Mouse (Mus musculus) layer of hippocampus, adult 11-12 months (tissue): ENCODE measurements around the gene Pcbp3.
"Not testable (repeated sequence)": the region's sequence is repeated elsewhere in the genome, so short reads cannot be mapped to it uniquely, and the experiment has no call there.

Experiments
- DNase-seq: peaks from one replicate; pipeline ENCODE4 v3.0.0; 2022; ENCODE audit warnings: low spot score

The Pcbp3 gene

DNA sequence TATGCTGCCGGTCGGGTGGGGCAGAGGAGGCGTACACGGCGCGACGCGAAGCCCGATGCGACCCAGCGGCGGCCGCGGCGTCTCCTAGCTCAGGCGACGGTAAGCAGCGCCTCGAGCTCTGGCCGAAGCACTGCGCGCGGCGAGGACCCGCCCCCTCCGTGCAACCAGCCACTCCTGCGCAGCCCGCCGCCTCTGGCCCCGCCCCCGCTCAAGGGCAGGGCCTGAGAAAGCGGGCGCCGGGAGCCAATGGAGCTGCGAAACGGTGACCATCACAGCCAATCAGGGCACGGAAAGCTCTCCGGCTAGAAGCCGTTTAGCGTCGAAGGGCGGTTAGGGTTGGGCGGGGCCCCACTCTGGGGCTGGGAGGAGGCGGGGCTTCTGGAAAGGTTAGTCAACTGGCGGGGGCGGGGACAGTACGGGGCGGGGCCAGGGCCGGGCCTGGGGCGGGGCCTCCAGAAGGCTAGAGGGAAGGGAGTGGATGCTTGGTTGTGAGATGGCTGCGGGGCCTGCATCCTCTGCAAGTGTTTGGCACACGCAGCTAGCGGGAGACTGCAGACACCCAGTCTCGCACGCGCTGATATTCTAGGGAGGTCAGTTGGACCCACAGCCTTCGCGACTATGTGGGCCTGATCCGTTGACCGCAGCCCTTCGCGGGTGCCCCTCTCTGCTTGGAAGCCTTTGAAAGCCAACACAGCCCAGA is at the start of gene Pcbp3:
Pcbp3 (minus strand) TSS at position 98 of the 700 bp plus-strand sequence.
- peak; percentile 98 for DNase-seq

DNA sequence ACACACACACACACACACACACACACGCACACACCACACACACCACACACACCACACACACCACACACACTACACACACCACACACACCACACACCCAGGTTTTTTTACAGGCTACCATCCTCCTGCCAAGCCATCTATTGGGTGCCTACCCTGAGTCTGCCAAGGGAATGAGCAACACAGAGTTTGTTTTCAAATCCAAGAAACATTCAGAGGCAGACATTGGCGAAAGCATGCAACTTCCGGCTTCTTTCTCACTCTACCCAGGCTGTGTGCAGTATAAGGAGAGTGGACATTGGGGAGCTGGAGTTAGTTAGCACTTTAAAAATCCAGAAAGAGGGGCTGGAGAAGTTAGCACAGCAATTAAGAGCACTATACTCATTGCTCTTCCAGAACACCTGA is 47.0 kb upstream of the Pcbp3 start:
- no peak for DNase-seq

DNA sequence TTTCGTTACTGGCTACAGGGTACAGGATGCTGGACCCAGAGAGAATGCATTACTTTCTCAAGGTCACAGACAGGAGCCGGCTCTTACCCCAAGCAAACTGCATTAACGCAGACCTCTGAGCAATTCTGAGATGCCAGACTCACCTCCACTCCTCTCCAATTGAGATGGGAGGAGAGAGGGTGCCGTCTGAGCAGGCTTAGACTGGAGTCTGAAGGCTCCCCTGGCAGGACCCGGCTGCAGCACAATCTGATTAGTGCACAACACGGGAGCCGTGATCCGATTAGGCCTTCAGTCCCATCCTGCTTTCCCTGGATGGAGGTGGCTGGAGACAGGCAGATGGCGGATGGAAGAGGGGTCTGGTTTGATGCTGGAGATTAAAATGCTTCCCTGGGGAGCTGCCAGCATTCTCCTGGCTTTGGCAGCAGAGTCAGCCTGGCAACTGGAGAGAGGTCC is 46.4 kb upstream of the Pcbp3 start:
- peak; percentile 73 for DNase-seq

DNA sequence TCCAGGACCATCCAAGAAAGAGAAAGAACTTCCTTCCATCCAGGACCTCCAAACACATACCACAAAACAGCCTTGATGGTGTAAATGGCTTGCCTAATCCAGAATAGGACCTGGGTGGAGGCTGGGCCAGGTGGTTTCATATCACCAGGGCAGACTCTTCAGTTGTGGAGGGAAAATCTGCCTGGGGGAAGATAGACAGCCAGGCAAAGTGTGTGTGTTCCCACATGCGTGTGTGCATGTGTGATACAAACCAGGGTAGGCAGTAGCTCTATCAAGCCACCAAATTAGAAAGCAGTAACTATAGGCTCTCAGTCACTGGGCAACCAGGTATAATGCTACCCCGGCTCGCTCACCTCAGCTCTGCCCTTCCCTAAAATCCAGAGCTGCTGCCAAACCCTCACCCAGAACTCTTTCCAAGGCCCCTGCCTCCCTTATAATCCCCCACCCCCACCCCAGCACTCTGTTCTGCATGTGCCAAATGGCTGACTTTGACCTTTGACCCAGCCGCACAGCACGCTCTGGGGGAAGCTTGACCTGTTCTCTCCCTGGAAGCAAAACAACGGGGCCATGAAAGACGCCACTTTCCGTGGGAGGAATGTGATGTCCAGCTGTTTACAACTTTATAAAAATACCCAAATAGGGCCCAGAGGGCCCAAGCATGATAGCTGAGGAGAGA is 45.9 kb upstream of the Pcbp3 start:
- DNase-seq = no peak

DNA sequence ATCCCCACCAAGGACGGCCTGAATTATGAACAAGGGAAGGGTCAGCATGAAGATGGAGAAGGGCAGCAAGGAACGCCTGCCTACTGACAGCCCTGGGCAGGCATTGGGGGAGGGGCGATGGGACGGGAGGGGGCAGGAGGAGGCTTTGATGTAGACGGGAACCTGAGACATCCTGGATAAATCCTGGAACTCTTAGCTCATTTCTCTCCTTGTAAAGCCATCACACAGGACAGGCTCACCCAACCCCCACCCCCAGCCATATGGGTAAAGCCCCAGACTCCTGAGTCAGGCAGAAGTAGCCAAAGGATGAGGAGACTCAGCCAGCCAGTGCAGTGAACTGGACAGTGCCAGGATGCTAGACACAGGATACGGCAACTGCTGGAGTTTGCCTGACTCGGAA is 43.2 kb upstream of the Pcbp3 start:
- no peak for DNase-seq

DNA sequence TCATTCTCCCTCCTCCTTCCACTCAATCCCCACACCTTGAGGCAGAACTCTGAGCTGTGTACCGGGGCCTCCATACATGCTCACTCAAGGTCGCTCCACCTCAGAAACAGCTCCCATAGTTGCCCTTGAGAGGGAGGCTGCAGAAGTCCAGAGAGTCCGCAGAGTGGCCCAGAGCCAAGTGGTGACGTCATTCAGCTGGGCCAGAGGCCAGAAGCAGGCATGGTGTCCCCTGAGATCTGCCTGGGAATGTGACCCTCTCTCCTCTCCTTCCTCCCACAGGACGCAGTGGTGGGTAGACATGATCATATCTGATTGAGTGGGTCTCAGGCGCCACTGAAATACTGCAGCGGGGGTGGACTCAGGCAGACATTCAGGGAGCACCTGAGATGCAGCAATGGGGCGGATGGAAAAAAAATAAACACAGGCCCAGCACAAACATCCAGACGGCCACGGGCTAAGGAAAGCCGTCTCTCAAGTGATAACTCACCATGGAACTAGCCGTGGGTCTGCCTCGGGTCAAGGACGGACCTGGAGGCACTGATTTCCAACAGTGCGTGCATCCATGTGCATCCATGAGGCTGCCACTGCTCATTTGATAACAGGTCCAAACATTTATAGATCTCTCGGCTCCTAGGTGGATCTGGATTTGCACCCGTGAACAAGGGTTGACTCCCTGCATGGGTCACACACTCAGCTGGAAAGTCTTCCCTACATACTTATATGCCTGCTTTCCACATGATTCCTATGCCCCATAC is 36.2 kb upstream of the Pcbp3 start:
- DNase-seq = peak; percentile 17

DNA sequence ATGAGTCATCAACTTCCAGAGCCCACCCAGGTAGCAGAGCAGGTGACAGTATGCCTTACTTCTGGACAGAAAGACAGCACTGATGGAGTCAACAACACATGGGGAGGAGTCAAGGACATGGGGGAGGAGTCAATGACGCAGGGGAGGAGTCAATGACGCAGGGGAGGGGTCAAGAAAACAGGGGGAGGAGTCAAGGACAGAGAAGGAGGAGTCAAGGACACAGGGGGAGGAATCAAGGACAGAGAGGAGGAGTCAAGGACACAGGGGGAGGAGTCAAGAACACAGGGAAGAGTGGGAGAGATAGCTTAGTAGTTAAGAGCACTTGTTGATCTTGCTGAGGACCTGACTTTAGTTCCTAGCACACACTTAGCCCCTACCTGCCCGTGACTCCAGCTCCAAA is 30.8 kb upstream of the Pcbp3 start:
- DNase-seq = no peak

DNA sequence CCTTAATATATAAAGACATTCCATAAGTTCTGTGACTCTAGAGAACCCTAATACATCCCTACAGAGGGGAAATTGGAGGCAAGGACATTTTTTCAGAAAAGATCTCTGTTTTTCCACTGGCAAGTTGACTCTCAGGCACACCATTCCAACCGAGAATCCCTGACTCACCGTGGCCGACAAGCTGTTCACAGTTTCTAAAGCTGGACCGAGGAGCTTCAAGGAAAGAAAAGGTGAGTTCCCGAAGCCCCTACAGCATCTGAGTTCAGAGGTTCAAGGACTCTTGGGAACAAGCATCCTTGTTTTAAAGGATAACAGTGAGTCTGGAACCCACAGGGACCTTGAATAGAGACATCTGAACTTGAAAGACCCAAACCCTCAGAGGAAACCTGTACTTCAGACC is 26.9 kb upstream of the Pcbp3 start:
- DNase-seq = no peak

DNA sequence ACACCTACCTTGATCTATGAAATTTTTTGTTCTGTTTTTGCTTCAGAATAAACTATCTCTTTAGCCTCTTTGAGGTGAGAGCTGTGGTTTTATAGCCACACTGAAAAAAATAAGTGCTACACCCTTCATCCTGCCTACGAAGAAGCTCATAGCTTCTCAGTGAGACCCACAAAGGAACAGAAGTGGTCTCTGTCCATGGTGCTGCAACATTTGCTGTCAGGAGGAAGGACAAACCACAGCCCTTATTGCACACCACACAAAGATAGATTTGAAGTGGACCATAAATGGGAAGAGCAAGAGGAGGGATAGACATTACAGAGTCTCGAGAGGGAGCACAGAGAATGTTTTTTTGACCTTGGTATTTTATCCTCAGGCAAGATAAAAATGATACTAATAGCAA is 16.4 kb upstream of the Pcbp3 start:
- DNase-seq = no peak

DNA sequence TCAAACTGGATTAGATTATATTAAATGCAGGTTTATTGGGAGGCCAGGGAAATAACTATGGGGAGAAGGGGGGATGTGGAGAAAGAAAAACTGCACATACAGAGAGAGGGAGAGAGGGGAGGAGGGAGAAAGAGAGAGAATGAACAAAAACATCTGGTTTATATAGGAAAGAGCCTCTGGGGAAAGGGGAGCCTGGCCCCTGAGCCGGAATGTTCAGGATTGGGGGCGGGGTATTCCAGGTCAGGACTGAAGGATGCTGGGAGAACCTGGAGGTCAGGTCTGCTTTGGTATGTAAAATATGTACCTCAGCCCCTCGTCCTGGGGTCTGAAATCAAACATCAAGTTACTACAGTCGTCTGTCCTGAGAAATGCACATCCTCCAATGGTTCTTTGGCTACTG is 15.0 kb upstream of the Pcbp3 start:
- no peak for DNase-seq

DNA sequence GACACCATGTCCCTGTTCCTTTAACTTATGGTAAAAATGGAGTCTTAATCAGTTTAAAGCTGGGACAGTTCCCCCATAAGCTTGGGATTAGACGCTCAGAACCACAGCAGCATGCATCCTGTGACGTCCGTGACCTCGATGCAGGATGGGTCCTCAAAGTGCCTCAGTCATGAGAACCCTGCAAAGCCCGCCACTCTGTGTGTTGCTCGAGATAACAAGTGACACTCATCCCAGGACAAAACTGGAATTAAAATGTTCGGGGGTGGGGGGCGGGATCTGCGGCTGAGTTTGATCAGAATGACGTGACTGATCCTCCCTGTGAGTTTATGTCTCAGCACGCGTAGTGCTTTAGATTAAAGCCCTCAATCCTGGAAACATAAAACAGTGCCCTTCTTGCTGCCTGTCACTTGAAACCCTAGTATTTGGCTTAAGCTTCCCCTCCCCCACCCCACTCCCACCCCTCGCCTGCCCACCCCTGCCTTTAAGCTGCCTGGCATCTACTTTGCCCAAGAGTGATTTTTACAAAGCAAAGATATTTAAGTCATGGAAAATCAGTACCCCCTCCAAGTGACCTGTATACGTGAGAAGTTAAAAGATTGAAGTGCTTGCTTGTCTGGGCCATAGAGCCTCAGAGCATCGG is 12.2 kb upstream of the Pcbp3 start:
- DNase-seq = no peak

DNA sequence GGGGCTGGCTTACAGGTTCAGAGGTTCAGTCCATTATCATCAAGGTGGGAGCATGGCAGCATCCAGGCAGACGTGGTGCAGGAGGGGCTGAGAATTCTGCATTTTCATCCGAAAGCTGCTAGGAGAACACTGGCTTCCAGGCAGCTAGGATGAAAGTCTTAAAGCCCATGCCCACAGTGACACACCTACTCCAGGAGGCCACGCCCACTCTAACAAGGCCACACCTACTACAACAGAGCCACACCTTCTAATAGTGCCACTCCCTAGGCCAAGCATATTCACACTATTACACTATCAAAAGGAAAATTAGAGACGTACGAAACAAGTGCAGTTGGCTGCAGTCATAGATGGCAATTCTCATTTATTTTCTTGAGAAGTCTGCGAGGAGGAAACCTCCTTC is 10.6 kb upstream of the Pcbp3 start:
- DNase-seq = not testable (repeated sequence)

DNA sequence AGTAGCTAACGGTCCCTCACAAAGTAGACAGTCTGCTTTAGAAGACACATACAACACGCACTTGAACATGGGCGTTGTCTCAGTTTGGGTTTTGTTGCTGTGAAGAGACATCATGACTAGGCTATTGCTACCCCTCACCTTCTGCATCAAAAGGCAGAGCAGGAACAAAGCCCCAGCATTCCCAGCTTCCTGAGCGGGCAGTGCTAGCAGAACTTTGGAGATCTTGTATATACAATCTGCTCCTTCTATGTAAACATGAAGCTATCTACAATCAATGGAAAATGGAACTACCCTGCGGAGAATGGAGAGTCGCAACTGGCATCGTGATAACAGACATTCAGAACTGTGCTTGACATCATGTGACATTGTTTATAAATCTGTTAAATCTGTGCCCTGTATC is 9.3 kb upstream of the Pcbp3 start:
- no peak for DNase-seq

DNA sequence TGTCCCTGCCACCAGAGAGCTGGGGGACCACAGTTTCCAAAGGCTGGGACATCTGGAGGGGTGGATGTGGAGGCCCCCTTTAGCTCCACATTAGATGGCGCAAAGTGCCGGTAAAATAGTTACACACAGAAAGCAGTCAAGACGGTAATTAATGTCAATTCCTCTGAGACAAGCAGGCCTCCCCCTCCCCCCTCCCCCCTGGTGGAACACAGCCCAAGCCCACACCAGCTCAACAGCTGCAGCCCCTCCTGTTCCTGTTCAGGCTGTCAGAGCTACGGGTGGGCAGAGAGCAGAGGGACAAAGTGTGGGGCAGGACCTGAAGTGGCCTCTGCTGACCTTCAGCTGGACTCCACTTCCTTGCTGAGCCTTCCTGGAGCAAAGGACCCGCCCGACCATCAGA is 2.7 kb upstream of the Pcbp3 start:
- no peak for DNase-seq

DNA sequence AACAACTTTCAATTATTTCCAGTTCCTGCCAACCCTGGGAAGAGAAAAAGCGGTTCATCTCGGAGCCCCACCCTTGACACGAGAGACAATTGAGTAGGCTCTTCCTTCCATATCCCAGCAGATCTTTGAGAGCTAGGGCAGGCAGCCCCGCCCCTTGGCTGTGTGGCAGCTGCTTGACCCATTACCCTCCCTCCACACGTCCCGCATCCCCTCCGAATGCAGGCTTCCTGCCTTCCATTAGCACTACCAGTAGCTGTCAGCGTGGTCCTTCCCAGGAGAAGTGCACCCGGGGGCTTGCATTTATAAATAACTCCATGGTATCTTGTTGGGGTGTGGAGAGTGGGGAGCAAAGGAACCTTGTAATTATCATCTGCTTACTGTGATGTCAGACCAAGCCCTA is 2.3 kb upstream of the Pcbp3 start:
- no peak for DNase-seq

DNA sequence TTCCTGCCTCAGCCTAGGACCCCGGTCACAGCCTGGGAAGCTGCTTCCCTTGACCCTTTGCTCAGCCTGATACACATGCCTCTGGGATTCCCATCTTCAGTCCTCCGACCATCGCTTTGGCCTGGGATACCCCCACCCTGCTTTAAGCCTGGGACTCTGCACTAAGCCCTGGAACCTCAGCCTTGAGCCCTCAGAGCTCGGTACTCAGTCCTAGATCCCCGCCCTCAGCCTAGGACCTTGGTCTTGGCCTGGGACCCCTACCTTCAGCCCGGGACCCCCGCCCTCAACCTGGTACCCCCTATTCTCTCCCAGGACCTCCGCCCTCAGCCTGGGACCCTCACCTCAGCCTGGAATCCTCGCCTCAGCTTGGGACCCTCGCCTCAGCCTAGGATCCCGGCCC is 531 bp downstream of the Pcbp3 start:
- no peak for DNase-seq

DNA sequence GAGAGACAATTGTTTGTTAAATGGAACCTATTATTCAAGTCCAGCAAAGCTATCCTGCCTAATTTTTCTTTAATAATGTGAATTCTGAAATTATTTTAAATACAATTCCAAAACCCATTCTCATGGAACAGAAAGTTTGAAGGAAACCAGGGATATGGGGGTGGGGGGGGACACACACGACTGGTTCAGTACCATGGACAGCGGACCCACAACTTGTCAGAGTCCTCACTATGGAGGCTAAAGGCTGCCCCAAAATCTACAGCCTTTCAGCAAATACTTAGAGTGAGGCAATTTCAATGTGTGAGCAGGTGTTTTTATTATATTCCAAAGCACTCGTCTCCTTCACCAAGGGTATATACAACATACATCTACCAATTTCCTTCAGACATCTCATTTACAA is 3.5 kb downstream of the Pcbp3 start:
- DNase-seq = no peak

DNA sequence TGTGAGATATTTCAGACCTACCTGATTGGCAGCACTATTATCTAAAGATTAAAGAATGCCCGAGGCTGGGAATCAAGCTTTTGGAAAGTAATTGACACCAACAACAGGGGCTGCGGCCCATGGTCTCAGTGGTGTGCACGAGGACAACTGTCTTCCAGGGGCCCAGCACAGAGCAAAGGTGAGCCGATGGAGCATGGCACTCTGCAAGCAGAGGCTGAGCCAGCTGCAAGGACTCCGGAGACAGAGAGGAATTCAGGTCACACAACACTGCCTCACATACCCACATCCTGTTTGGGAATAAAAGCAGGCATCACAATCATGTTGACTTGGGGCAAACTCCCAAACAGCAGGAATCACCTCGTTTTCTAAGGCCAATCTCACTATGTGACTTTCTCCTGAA is 5.5 kb downstream of the Pcbp3 start:
- DNase-seq = no peak

DNA sequence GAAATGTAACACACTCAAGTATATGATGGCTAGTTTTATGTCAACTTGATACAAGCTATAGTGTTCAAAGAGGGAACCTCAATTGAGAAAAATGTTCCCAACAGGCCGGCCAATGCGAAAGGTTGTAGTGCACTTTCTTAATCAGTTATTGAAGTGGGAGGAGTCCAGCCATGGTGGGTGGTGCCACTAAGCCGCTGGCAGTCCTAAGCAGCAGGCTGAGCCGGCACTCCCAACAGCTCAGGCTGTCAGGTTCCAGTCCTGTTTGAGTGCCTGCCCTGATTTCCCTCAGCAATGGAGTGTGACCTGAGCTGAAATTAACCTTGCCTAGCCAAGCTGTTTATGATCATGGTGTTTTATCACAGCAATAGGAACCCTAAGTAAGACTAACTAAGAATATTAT is 20.6 kb downstream of the Pcbp3 start:
- DNase-seq = no peak

DNA sequence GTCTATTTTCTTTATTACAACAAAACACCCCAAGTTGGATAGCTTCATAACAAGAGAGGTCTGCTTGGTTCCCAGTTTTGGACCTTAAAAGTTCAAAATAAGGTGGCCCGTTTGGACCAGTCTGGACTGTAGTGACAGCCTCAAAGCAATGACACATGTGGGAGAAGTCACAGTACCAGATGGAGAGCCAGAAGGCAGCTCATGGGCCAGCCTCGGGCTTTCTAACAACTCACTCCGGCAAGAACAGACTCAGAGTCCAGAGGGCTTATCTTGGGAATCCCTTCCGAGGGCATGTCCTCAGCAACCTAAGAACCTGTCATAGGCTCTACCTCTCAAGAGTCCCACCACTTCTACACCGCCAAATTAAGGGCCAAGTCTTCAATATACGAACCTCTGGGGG is 24.9 kb downstream of the Pcbp3 start:
- DNase-seq = no peak

DNA sequence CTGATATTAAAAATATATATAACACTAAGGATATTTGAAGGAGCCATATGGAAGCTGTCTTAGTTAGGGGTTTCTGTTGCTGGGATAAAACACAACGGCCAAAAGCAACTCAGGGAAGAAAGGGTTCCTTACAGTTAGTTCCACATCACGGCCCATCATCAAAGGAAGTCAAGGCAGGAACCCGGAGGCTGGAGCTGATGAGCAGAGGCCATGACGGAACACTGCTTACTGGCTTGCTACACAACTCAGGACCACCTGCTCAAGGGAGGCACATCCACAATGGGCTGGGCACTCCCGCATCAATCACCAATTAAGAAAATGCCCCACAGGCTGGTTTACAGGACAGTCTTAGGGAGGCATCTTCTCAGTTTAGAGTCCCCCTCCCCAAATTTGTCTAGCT is 26.9 kb downstream of the Pcbp3 start:
- no peak for DNase-seq

DNA sequence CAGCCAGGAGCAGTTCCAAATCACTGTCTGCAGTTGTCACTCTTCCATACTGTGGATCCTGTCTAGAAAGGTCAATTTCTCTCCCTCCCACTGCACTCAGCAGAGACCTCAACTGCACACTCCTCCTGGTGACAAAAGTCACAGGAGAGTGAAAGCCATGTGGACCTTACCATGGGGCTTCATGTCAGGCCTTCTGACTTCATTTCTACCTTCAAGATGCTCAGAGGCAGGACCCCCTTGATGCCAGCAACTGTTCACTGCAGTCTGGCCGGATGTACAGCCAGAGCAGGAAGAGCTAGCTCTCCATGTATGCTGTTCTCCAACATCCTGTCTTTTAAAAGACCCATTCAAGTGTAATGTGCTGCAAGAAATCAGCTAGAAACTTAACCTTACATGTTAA is 29.9 kb downstream of the Pcbp3 start:
- no peak for DNase-seq

DNA sequence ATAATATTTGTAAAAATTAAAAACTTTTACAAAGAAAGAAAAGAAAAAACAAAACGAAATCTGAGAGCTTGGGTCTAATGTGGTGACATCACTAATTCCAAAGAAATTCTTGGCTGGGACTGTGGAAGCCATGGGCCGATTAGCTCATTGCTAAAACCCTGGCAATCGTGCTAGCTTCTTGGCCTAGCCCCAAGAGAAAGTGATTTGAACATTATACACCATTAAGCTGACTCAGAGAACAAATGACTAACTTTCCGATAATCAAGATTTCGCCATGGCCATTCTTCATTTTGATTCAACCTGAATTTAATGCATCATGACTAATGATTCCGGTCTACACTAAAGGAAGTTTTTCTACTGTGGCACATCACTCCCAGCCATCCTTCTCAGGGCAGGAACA is 30.6 kb downstream of the Pcbp3 start:
- DNase-seq = peak; percentile 25
